Mouse (Mus musculus): ENCODE measurements at regions not wholly inside any gene's neighbourhood (a gene's known extent, or its start where the extent isn't known, plus 50 kb on each side); places are given as distances from the start of the nearest gene placed in this dataset.

DNA sequence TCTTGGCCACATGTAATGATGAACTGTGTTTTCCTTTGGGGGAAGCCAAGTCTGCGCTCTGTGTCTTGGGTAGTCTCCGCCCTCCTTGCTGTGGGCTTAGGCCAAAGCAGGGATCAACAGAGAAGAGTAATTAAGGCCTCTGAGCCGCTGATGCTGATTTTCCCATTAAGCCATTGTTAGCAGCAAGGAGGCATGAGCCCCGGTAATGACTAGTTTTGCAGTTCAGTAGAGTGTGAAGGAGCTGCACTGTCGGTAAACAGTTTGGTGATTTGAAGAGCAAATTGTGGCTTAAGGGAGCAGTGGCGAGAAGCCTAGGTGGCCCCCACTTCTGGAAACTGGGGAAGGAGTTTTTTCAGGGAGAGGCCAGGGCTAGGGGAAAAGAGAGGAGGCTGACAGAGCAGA lies 69.2 kb upstream of the Hpcal1 start:
- WGBS (ENCODE audit: insufficient replicate concordance) = 67% methylated on average over 6 of the region's 6 CpGs
- H3K27me3 ChIP-seq (ENCODE audit: insufficient read depth, low read length) = no peaks in the 10 kb centered on the region
- no peak overlapping the region for H3K4me2 ChIP-seq (ENCODE audit: low read depth, low read length)
- H3K9me3 ChIP-seq (ENCODE audit: low read length) = no peaks in the 10 kb centered on the region
- no peaks in the 10 kb centered on the region for H3K36me3 ChIP-seq (replicated peaks; ENCODE audit: insufficient read depth, low read length)
- no peak overlapping the region for H3K9ac ChIP-seq (replicated peaks)
- H3K27ac ChIP-seq (ENCODE audit: low read depth) = no peak overlapping the region
- ATAC-seq = no peak
- TF ChIP-seq EP300 (IDR thresholded peaks at IDR 0.05; ENCODE audit: low read depth) (no peak), CTCF (IDR thresholded peaks at IDR 0.05; ENCODE audit: low read depth) (no peak)
- DNase-seq = no peak
- H3K4me1 ChIP-seq (ENCODE audit: insufficient read depth) = no peaks in the 10 kb centered on the region
- no peak overlapping the region for H3K4me3 ChIP-seq (ENCODE audit: low read depth, low read length)

DNA sequence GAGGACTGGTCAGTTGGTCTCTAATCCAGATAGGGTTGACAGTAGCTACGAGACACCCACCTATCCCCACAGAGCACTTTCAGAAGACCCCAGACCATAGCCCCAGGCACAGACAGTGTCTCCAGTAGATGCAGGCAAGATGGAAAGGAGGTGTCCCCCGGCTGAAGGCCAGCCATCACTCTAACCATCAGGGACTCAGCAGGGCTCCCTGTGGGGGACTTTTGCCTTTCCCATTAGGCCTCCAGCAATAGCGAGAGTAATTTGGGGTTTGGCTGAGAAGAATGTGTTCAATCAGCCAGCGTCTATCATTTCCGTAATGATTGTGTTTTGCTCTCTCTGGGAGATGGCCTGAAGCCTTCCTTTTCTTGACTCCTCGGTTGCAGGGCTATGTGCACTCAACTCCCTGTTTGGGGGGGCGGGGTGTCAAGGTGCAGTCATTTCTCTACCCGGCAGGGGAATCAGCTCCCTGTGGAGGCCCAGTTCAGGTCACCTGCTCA lies 68.1 kb upstream of the Hpcal1 start:
- WGBS (ENCODE audit: insufficient replicate concordance) = 74% methylated on average over 8 of the region's 8 CpGs
- no peaks in the 10 kb centered on the region for H3K27me3 ChIP-seq (ENCODE audit: insufficient read depth, low read length)
- H3K9ac ChIP-seq (replicated peaks) = no peak overlapping the region
- no peaks in the 10 kb centered on the region for H3K36me3 ChIP-seq (replicated peaks; ENCODE audit: insufficient read depth, low read length)
- no peak for TF ChIP-seq EP300 (IDR thresholded peaks at IDR 0.05; ENCODE audit: low read depth)
- no peak overlapping the region for H3K27ac ChIP-seq (ENCODE audit: low read depth)
- H3K4me1 ChIP-seq (ENCODE audit: insufficient read depth) = no peaks in the 10 kb centered on the region
- no peak overlapping the region for H3K4me3 ChIP-seq (ENCODE audit: low read depth, low read length)
- no peak overlapping the region for H3K4me2 ChIP-seq (ENCODE audit: low read depth, low read length)
- DNase-seq = no peak
- H3K9me3 ChIP-seq (ENCODE audit: low read length) = no peaks in the 10 kb centered on the region
- no peak for ATAC-seq

DNA sequence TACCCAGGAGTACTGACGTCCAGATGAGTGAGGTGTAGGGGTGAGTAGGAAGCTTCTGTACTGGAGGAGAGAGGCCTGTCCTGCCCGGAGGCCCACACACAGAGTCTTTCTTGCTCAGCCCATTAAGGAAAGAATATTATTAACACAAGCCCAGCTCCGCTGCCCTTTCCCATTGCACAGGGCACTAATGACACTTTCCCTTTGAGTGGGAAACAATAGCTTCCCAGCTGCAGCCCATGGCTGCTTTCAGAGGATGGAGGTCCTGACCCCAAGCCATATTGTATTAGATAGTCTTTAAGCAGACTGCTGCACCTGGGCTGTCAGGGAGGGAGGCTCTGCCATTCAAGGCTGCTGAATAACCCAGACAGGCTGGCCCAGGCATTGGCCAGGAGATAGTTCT lies 64.6 kb upstream of the Hpcal1 start:
- ATAC-seq = no peak
- WGBS (ENCODE audit: insufficient replicate concordance) = 67% methylated on average over 3 of the region's 3 CpGs
- no peak for DNase-seq
- no peak overlapping the region for H3K9ac ChIP-seq (replicated peaks)
- no peak overlapping the region for H3K4me3 ChIP-seq (ENCODE audit: low read depth, low read length)
- TF ChIP-seq CTCF (IDR thresholded peaks at IDR 0.05; ENCODE audit: low read depth) = no peak
- no peak for TF ChIP-seq EP300 (IDR thresholded peaks at IDR 0.05; ENCODE audit: low read depth)
- no peaks in the 10 kb centered on the region for H3K4me1 ChIP-seq (ENCODE audit: insufficient read depth)
- no peaks in the 10 kb centered on the region for H3K27me3 ChIP-seq (ENCODE audit: insufficient read depth, low read length)
- H3K36me3 ChIP-seq (replicated peaks; ENCODE audit: insufficient read depth, low read length) = no peaks in the 10 kb centered on the region
- no peak overlapping the region for H3K27ac ChIP-seq (ENCODE audit: low read depth)
- H3K9me3 ChIP-seq (ENCODE audit: low read length) = no peaks in the 10 kb centered on the region
- no peak overlapping the region for H3K4me2 ChIP-seq (ENCODE audit: low read depth, low read length)

DNA sequence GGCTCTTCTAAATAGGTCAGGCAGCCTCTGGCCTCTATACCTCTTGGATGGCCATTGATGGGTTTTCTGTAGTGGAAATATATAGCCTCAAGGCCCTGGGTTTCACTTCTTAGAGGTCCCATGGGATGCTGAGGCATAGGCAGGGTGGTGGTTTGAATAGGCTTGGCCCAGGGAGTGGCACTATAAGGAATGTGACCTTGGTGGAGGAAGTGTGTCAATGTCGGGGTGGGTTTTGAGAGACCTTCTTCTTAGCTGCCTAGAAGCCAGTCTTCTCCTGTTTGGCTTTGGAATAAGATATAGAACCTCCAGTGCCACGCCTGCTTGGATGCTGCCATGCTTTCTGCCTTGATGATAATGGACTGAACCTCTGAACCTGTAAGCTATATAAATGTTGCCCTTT lies 59.5 kb upstream of the Hpcal1 start:
- DNase-seq (no peak), ATAC-seq (no peak)
- WGBS (ENCODE audit: insufficient replicate concordance) = 76% methylated on average over 2 of the region's 2 CpGs
- Histone ChIP-seq H3K27ac (ENCODE audit: low read depth) (no peak overlapping the region), H3K4me3 (ENCODE audit: low read depth, low read length) (no peak overlapping the region), H3K9me3 (ENCODE audit: low read length) (no peaks in the 10 kb centered on the region), H3K4me1 (ENCODE audit: insufficient read depth) (no peaks in the 10 kb centered on the region), H3K36me3 (replicated peaks; ENCODE audit: insufficient read depth, low read length) (no peaks in the 10 kb centered on the region), H3K9ac (replicated peaks) (no peak overlapping the region), H3K4me2 (ENCODE audit: low read depth, low read length) (no peak overlapping the region), H3K27me3 (ENCODE audit: insufficient read depth, low read length) (no peaks in the 10 kb centered on the region)
- TF ChIP-seq EP300 (IDR thresholded peaks at IDR 0.05; ENCODE audit: low read depth) = no peak
- TF ChIP-seq CTCF (IDR thresholded peaks at IDR 0.05; ENCODE audit: low read depth) = no peak

DNA sequence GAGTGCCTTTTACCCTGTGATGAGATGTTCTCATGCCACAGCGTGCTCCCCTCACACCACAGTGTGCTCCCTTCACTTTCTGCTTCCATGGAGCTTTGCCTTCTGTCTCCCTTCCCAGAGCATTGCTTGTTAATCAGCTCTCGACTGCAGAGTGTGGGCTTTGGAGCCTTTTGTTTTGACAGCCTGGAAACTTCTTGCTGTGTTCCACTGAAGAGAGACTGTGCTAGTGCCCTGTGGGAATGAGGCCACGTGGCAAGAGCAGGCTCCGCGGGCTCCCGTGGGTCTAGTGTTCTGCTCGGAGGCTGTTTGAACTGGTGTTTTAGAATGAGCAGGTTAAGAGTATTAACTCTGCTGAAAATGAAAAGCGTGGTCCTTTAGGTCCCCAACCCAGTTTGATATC lies 54.5 kb upstream of the Hpcal1 start:
- no peak overlapping the region for H3K4me3 ChIP-seq (ENCODE audit: low read depth, low read length)
- H3K27me3 ChIP-seq (ENCODE audit: insufficient read depth, low read length) = no peaks in the 10 kb centered on the region
- ATAC-seq (no peak), DNase-seq (no peak)
- H3K27ac ChIP-seq (ENCODE audit: low read depth) = no peak overlapping the region
- H3K4me2 ChIP-seq (ENCODE audit: low read depth, low read length) = no peak overlapping the region
- H3K9ac ChIP-seq (replicated peaks) = no peak overlapping the region
- no peak for TF ChIP-seq CTCF (IDR thresholded peaks at IDR 0.05; ENCODE audit: low read depth)
- TF ChIP-seq EP300 (IDR thresholded peaks at IDR 0.05; ENCODE audit: low read depth) = no peak
- no peaks in the 10 kb centered on the region for H3K36me3 ChIP-seq (replicated peaks; ENCODE audit: insufficient read depth, low read length)
- H3K9me3 ChIP-seq (ENCODE audit: low read length) = no peaks in the 10 kb centered on the region
- 78% methylated on average over 8 of the region's 8 CpGs for WGBS (ENCODE audit: insufficient replicate concordance)
- no peaks in the 10 kb centered on the region for H3K4me1 ChIP-seq (ENCODE audit: insufficient read depth)

DNA sequence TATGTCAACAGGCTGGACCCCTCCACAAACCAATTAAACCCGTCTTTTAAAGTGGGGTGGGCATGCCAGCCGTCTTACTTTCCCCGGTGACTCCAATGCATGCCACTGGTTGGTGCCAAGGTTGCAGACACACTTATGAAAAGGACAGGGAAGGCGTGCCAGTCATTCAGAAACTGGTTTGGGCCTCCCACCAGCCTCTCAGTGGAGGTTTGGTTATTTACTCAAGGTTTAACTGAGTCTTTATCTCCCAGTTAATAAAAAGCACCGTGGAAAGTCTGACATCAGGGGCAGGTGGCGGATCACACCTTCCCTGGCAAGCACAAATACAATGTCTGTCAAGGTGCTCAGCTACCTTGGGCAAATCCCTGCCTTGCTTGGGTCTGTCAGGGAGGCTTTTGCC lies 54.1 kb upstream of the Hpcal1 start:
- Histone ChIP-seq H3K27me3 (ENCODE audit: insufficient read depth, low read length) (no peaks in the 10 kb centered on the region), H3K9ac (replicated peaks) (no peak overlapping the region), H3K27ac (ENCODE audit: low read depth) (no peak overlapping the region), H3K4me3 (ENCODE audit: low read depth, low read length) (no peak overlapping the region), H3K9me3 (ENCODE audit: low read length) (no peaks in the 10 kb centered on the region), H3K36me3 (replicated peaks; ENCODE audit: insufficient read depth, low read length) (no peaks in the 10 kb centered on the region), H3K4me1 (ENCODE audit: insufficient read depth) (no peaks in the 10 kb centered on the region), H3K4me2 (ENCODE audit: low read depth, low read length) (no peak overlapping the region)
- no peak for ATAC-seq
- no peak for DNase-seq
- no peak for TF ChIP-seq CTCF (IDR thresholded peaks at IDR 0.05; ENCODE audit: low read depth)
- TF ChIP-seq EP300 (IDR thresholded peaks at IDR 0.05; ENCODE audit: low read depth) = no peak
- 67% methylated on average over 6 of the region's 6 CpGs for WGBS (ENCODE audit: insufficient replicate concordance)
